Mouse (Mus musculus): ENCODE measurements around the gene Zdhhc18. TPM values are rescaled to one million over a fixed set of nuclear protein-coding genes. Genes with fewer than 3 reads are reported as not detected.

Zdhhc18 gene
- polyA plus RNA-seq, 1 experiment from 2014 or later = 3.6 TPM

- no peak for ATAC-seq
- Histone ChIP-seq H3K4me2 (ENCODE audit: low read length) (no peak overlapping the region), H3K9me3 (ENCODE audit: control insufficient read depth, low read length) (no peaks in the 10 kb centered on the region), H3K9ac (ENCODE audit: low read depth, low read length) (no peak overlapping the region), H3K4me1 (ENCODE audit: control insufficient read depth, insufficient read depth, low read depth, low read length) (peaks cover 21% of the 10 kb centered on the region), H3K4me3 (ENCODE audit: low read length) (no peak overlapping the region), H3K27me3 (replicated peaks; ENCODE audit: control insufficient read depth, insufficient read depth, low read length) (no peaks in the 10 kb centered on the region), H3K27ac (ENCODE audit: low read depth, low read length) (no peak overlapping the region), H3K36me3 (ENCODE audit: control insufficient read depth, insufficient read depth, low read length) (peaks cover 8% of the 10 kb centered on the region; the same call in 1 of the 2 replicates)
- 85% methylated on average over 2 of the region's 2 CpGs for WGBS
These were observed 21.4 kb downstream of the Zdhhc18 start for GRCm38 (mm10) chr4:133628517-133628916.

DNA sequence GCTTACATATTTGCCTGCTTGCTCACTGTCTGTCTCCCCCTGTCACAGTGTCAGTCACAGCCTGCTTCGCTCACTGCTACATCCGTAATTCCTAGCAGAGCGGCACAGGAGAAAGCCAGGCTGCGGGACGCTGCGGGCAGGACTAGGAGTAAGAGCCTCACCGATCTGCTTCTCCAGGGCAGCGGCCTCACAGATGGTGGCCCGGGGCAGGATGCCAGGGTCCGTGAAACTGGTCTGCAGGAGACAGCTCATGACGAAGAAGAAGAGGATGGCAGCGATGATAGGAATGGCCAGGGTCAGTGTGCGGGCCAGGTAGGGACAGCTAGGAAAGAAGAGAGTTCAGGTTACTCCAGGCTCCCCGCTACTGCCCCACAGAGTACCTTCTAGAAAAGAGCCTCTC lies 22.9 kb downstream of the Zdhhc18 start:
- H3K9me3 ChIP-seq (ENCODE audit: control insufficient read depth, low read length) = no peaks in the 10 kb centered on the region
- peaks cover 17% of the 10 kb centered on the region for H3K4me1 ChIP-seq (ENCODE audit: control insufficient read depth, insufficient read depth, low read depth, low read length)
- no peak overlapping the region for H3K27ac ChIP-seq (ENCODE audit: low read depth, low read length)
- no peak overlapping the region for H3K4me2 ChIP-seq (ENCODE audit: low read length)
- ATAC-seq = no peak
- 87% methylated on average over 14 of the region's 14 CpGs for WGBS
- peaks cover 8% of the 10 kb centered on the region; the same call in 1 of the 2 replicates for H3K36me3 ChIP-seq (ENCODE audit: control insufficient read depth, insufficient read depth, low read length)
- no peaks in the 10 kb centered on the region for H3K27me3 ChIP-seq (replicated peaks; ENCODE audit: control insufficient read depth, insufficient read depth, low read length)
- H3K9ac ChIP-seq (ENCODE audit: low read depth, low read length) = no peak overlapping the region
- no peak overlapping the region for H3K4me3 ChIP-seq (ENCODE audit: low read length)

GRCm38 (mm10) chr4:133626621-133627020 lies 23.3 kb downstream of the Zdhhc18 start:
- Histone ChIP-seq H3K4me1 (ENCODE audit: control insufficient read depth, insufficient read depth, low read depth, low read length) (peaks cover 12% of the 10 kb centered on the region), H3K9ac (ENCODE audit: low read depth, low read length) (no peak overlapping the region), H3K9me3 (ENCODE audit: control insufficient read depth, low read length) (no peaks in the 10 kb centered on the region), H3K27me3 (replicated peaks; ENCODE audit: control insufficient read depth, insufficient read depth, low read length) (no peaks in the 10 kb centered on the region), H3K36me3 (ENCODE audit: control insufficient read depth, insufficient read depth, low read length) (peaks cover 8% of the 10 kb centered on the region; the same call in 1 of the 2 replicates), H3K4me3 (ENCODE audit: low read length) (no peak overlapping the region), H3K27ac (ENCODE audit: low read depth, low read length) (no peak overlapping the region), H3K4me2 (ENCODE audit: low read length) (no peak overlapping the region)
- WGBS = 85% methylated on average over 9 of the region's 9 CpGs
- no peak for ATAC-seq

- WGBS = 35% methylated on average over 5 of the region's 5 CpGs
- H3K4me2 ChIP-seq (ENCODE audit: low read length) = no peak overlapping the region
- H3K4me3 ChIP-seq (ENCODE audit: low read length) = no peak overlapping the region
- peaks cover 8% of the 10 kb centered on the region; the same call in 1 of the 2 replicates for H3K36me3 ChIP-seq (ENCODE audit: control insufficient read depth, insufficient read depth, low read length)
- H3K27ac ChIP-seq (ENCODE audit: low read depth, low read length) = no peak overlapping the region
- H3K27me3 ChIP-seq (replicated peaks; ENCODE audit: control insufficient read depth, insufficient read depth, low read length) = no peaks in the 10 kb centered on the region
- ATAC-seq = no peak
- no peak overlapping the region; the same call in 1 of the 2 replicates for H3K9ac ChIP-seq (ENCODE audit: low read depth, low read length)
- H3K9me3 ChIP-seq (ENCODE audit: control insufficient read depth, low read length) = no peaks in the 10 kb centered on the region
- peaks cover 8% of the 10 kb centered on the region for H3K4me1 ChIP-seq (ENCODE audit: control insufficient read depth, insufficient read depth, low read depth, low read length)
These were observed 23.7 kb downstream of the Zdhhc18 start for GRCm38 (mm10) chr4:133626221-133626620.

DNA sequence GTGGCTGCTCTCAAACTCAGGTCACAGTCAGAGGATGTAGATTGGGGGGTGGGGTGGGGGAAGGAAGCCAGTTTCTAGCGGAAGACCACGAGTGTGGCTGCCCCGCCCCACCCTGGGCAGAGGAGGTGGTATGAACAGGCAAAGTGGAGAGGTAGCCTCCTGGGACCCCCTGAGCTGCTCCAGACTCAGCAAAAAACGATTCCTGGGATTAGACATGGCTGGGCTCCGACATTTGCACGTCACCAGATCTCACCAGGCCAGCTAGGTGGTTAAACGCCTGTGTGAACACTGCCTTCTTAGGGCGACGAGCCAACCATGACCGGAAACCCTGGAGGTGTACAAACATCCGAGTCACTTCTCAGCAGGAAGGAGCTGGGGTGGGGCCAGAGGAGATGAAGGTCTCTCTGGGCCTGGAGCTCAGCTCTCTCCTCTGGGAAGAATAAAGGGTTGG lies 24.3 kb downstream of the Zdhhc18 start:
- H3K4me1 ChIP-seq (ENCODE audit: control insufficient read depth, insufficient read depth, low read depth, low read length) = peaks cover 4% of the 10 kb centered on the region; the same call in 1 of the 2 replicates
- peaks cover 8% of the 10 kb centered on the region; the same call in 1 of the 2 replicates for H3K36me3 ChIP-seq (ENCODE audit: control insufficient read depth, insufficient read depth, low read length)
- whole genome bisulfite sequencing = 48% methylated on average over 11 of the region's 11 CpGs
- H3K27ac ChIP-seq (ENCODE audit: low read depth, low read length) = no peak overlapping the region
- no peaks in the 10 kb centered on the region for H3K9me3 ChIP-seq (ENCODE audit: control insufficient read depth, low read length)
- no peak overlapping the region for H3K9ac ChIP-seq (ENCODE audit: low read depth, low read length)
- 0 out of 2 replicates have a peak, but pooled peaks have one; percentile 11 for ATAC-seq
- no peak overlapping the region for H3K4me3 ChIP-seq (ENCODE audit: low read length)
- H3K27me3 ChIP-seq (replicated peaks; ENCODE audit: control insufficient read depth, insufficient read depth, low read length) = no peaks in the 10 kb centered on the region
- no peak overlapping the region for H3K4me2 ChIP-seq (ENCODE audit: low read length)

DNA sequence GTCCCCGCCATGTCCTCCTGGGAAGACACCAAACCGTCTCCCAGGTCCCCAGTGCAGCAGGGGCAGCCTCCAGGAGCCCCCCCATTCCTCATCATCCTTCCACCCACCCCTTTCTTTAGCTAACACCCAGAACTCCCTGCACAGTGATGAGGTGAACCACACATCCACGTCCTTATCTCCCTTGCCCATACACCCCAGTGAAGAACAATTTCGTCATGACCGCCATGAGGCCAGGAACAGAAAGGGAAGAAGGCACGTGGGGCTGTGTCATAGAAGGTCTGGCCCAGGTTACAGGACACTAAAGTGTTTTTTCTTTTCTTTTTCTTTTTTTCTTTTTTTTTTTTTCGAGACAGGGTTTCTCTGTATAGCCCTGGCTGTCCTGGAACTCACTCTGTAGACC lies 25.1 kb downstream of the Zdhhc18 start:
- H3K27me3 ChIP-seq (replicated peaks; ENCODE audit: control insufficient read depth, insufficient read depth, low read length) = no peaks in the 10 kb centered on the region
- ATAC-seq = no peak
- no peaks in the 10 kb centered on the region for H3K9me3 ChIP-seq (ENCODE audit: control insufficient read depth, low read length)
- no peak overlapping the region for H3K4me3 ChIP-seq (ENCODE audit: low read length)
- no peak overlapping the region for H3K9ac ChIP-seq (ENCODE audit: low read depth, low read length)
- peaks cover 8% of the 10 kb centered on the region; the same call in 1 of the 2 replicates for H3K36me3 ChIP-seq (ENCODE audit: control insufficient read depth, insufficient read depth, low read length)
- no peak overlapping the region for H3K4me2 ChIP-seq (ENCODE audit: low read length)
- no peaks in the 10 kb centered on the region for H3K4me1 ChIP-seq (ENCODE audit: control insufficient read depth, insufficient read depth, low read depth, low read length)
- WGBS = 92% methylated on average over 7 of the region's 7 CpGs
- H3K27ac ChIP-seq (ENCODE audit: low read depth, low read length) = no peak overlapping the region

GRCm38 (mm10) chr4:133622161-133622695 lies 27.7 kb downstream of the Zdhhc18 start:
- H3K9ac ChIP-seq (ENCODE audit: low read depth, low read length) = no peak overlapping the region
- H3K4me2 ChIP-seq (ENCODE audit: low read length) = no peak overlapping the region
- ATAC-seq = no peak
- H3K4me1 ChIP-seq (ENCODE audit: control insufficient read depth, insufficient read depth, low read depth, low read length) = no peaks in the 10 kb centered on the region
- H3K27ac ChIP-seq (ENCODE audit: low read depth, low read length) = no peak overlapping the region
- no peaks in the 10 kb centered on the region for H3K27me3 ChIP-seq (replicated peaks; ENCODE audit: control insufficient read depth, insufficient read depth, low read length)
- 88% methylated on average over 11 of the region's 11 CpGs for WGBS
- no peaks in the 10 kb centered on the region for H3K9me3 ChIP-seq (ENCODE audit: control insufficient read depth, low read length)
- peaks cover 8% of the 10 kb centered on the region; the same call in 1 of the 2 replicates for H3K36me3 ChIP-seq (ENCODE audit: control insufficient read depth, insufficient read depth, low read length)
- H3K4me3 ChIP-seq (ENCODE audit: low read length) = no peak overlapping the region

DNA sequence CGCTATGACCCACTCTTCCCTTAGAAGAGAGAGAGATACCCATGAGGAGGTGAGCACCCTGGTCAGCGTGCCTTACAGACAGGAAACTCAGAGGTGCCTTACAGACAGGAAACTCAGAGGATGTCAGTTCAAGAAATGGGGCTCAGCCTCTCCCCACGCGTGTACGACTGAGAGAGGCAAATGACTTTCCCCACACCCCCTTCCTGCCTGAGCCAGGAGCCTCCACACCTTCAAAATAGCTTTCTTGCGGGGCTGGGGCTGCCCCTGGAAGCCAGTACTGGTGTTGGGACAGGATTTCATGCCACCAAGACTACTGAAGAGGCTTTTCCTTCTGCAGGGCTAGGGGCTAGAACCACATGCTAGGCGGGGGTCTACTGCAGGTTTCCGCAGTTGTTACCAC lies 29.3 kb downstream of the Zdhhc18 start:
- H3K36me3 ChIP-seq (ENCODE audit: control insufficient read depth, insufficient read depth, low read length) = peaks cover 3% of the 10 kb centered on the region; the same call in 1 of the 2 replicates
- no peak overlapping the region for H3K9ac ChIP-seq (ENCODE audit: low read depth, low read length)
- H3K27me3 ChIP-seq (replicated peaks; ENCODE audit: control insufficient read depth, insufficient read depth, low read length) = no peaks in the 10 kb centered on the region
- no peak for ATAC-seq
- WGBS = 88% methylated on average over 8 of the region's 8 CpGs
- H3K4me2 ChIP-seq (ENCODE audit: low read length) = no peak overlapping the region
- H3K27ac ChIP-seq (ENCODE audit: low read depth, low read length) = no peak overlapping the region
- no peaks in the 10 kb centered on the region for H3K9me3 ChIP-seq (ENCODE audit: control insufficient read depth, low read length)
- no peak overlapping the region for H3K4me3 ChIP-seq (ENCODE audit: low read length)
- H3K4me1 ChIP-seq (ENCODE audit: control insufficient read depth, insufficient read depth, low read depth, low read length) = no peaks in the 10 kb centered on the region

- ATAC-seq = no peak
- WGBS = 74% methylated on average over 4 of the region's 4 CpGs
- no peaks in the 10 kb centered on the region for H3K36me3 ChIP-seq (ENCODE audit: control insufficient read depth, insufficient read depth, low read length)
These were observed 30.3 kb downstream of the Zdhhc18 start for GRCm38 (mm10) chr4:133619473-133620136.

More at GRCm38 (mm10) chr4:133619473-133620136, 30.3 kb downstream of the Zdhhc18 start:
- H3K4me3 ChIP-seq (ENCODE audit: low read length) = no peak overlapping the region
- H3K4me1 ChIP-seq (ENCODE audit: control insufficient read depth, insufficient read depth, low read depth, low read length) = no peaks in the 10 kb centered on the region
- no peak overlapping the region for H3K4me2 ChIP-seq (ENCODE audit: low read length)
- H3K27ac ChIP-seq (ENCODE audit: low read depth, low read length) = no peak overlapping the region
- no peaks in the 10 kb centered on the region for H3K9me3 ChIP-seq (ENCODE audit: control insufficient read depth, low read length)
- no peak overlapping the region for H3K9ac ChIP-seq (ENCODE audit: low read depth, low read length)
- H3K27me3 ChIP-seq (replicated peaks; ENCODE audit: control insufficient read depth, insufficient read depth, low read length) = no peaks in the 10 kb centered on the region
